Mouse (Mus musculus): ENCODE measurements around the gene Itpr2. TPM values are rescaled to one million over a fixed set of nuclear protein-coding genes. Genes with fewer than 3 reads are reported as not detected.

Itpr2 gene
- polyA plus RNA-seq, 1 experiment = 10.9 TPM

DNA sequence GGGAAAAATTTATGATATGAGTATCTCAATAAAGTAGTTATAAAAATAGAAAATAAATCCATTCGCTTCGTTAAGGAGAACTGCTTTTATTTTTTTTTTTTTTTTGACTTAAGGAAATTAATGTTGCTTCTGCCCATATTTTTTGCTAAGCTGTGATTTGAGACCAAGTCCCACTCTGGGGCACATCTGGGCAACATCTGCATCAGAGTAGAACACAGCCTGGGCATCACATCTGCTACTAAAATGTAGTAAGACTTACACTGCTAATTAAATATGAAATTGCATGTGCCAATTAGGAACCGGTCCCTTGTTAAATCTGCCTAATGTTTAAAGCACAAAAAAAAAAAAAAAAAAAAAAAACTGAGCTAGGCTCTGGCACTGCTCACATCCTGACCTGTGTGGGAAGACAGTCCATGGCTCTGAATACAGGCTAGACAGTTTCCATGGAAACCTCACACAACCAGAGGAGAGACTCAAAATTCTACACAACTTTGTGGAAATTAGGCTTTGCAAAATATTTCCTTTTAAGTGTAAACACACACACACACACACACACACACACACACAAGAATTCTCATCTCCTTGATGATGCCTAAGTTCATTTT is 247.7 kb downstream of the Itpr2 start:
- no peaks in the 10 kb centered on the region for H3K4me1 ChIP-seq (ENCODE audit: control insufficient read depth, insufficient read depth, low read length)
- TF ChIP-seq CTCF (IDR thresholded peaks at IDR 0.05; ENCODE audit: low read depth, low read length) (no peak), POLR2A (IDR thresholded peaks at IDR 0.05; ENCODE audit: borderline replicate concordance, low read depth, low read length) (no peak)
- H3K27ac ChIP-seq (ENCODE audit: insufficient read depth, low read depth, low read length) = no peak overlapping the region
- no peak overlapping the region for H3K4me3 ChIP-seq (ENCODE audit: insufficient read depth, low read length)

DNA sequence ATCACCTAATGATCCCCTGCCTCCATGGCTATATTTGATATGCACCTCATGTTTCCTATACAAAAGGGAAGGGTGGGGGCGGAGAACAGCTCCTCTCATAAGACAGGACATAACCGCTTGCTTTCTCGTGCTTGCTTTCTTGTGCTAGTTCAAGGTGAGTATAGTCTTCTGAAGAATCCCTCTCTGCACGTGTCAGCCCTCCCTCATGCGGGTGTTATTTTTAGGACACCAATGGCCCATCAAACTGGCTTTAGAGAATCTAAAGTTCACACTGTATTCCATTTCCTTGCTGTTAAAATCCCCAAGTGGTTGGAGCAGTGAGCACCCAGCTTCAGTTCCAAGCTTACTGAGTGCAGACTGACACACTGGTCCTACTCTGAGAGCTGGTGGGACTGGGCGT is 252.9 kb downstream of the Itpr2 start:
- Histone ChIP-seq H3K4me3 (ENCODE audit: insufficient read depth, low read length) (no peak overlapping the region), H3K27ac (ENCODE audit: insufficient read depth, low read depth, low read length) (no peak overlapping the region), H3K4me1 (ENCODE audit: control insufficient read depth, insufficient read depth, low read length) (peaks cover 5% of the 10 kb centered on the region)
- TF ChIP-seq POLR2A (IDR thresholded peaks at IDR 0.05; ENCODE audit: borderline replicate concordance, low read depth, low read length) (no peak), CTCF (IDR thresholded peaks at IDR 0.05; ENCODE audit: low read depth, low read length) (no peak)

DNA sequence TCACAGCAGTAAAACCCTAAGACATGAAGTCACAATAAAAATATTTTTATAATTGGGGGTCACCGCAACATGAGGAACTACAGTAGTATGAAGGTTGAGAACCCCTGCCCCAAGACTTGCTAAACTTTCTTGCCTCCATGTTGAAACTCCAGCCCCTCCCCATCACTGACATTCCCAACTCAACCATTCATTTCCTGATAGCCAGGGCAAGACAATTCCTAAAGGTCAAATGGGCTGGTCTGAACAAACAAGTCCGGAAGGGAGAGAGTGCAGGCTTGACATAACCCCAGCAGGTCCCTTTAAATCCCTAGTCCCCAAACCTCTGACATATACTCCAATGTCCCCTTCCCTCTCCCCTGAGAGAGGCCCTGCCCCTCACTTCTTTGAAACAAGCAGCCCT is 253.7 kb downstream of the Itpr2 start:
- H3K4me3 ChIP-seq (ENCODE audit: insufficient read depth, low read length) = no peak overlapping the region
- TF ChIP-seq POLR2A (IDR thresholded peaks at IDR 0.05; ENCODE audit: borderline replicate concordance, low read depth, low read length) = no peak
- no peak for TF ChIP-seq CTCF (IDR thresholded peaks at IDR 0.05; ENCODE audit: low read depth, low read length)

GRCm38 (mm10) chr6:146247906-146248305 is 254.1 kb downstream of the Itpr2 start:
- no peak for TF ChIP-seq CTCF (IDR thresholded peaks at IDR 0.05; ENCODE audit: low read depth, low read length)
- no peak for TF ChIP-seq POLR2A (IDR thresholded peaks at IDR 0.05; ENCODE audit: borderline replicate concordance, low read depth, low read length)
- no peak overlapping the region for H3K27ac ChIP-seq (ENCODE audit: insufficient read depth, low read depth, low read length)
- H3K4me3 ChIP-seq (ENCODE audit: insufficient read depth, low read length) = no peak overlapping the region
- H3K4me1 ChIP-seq (ENCODE audit: control insufficient read depth, insufficient read depth, low read length) = peaks cover 5% of the 10 kb centered on the region

More for the DNA sequence above, 253.7 kb downstream of the Itpr2 start:
- H3K27ac ChIP-seq (ENCODE audit: insufficient read depth, low read depth, low read length) = no peak overlapping the region
- peaks cover 5% of the 10 kb centered on the region for H3K4me1 ChIP-seq (ENCODE audit: control insufficient read depth, insufficient read depth, low read length)

GRCm38 (mm10) chr6:146246368-146246767 is 255.7 kb downstream of the Itpr2 start:
- TF ChIP-seq POLR2A (IDR thresholded peaks at IDR 0.05; ENCODE audit: borderline replicate concordance, low read depth, low read length) = no peak
- Histone ChIP-seq H3K4me1 (ENCODE audit: control insufficient read depth, insufficient read depth, low read length) (peaks cover 5% of the 10 kb centered on the region), H3K27ac (ENCODE audit: insufficient read depth, low read depth, low read length) (no peak overlapping the region), H3K4me3 (ENCODE audit: insufficient read depth, low read length) (no peak overlapping the region)

GRCm38 (mm10) chr6:146245888-146246287 is 256.1 kb downstream of the Itpr2 start:
- H3K4me3 ChIP-seq (ENCODE audit: insufficient read depth, low read length) = no peak overlapping the region
- TF ChIP-seq POLR2A (IDR thresholded peaks at IDR 0.05; ENCODE audit: borderline replicate concordance, low read depth, low read length) = no peak
- H3K4me1 ChIP-seq (ENCODE audit: control insufficient read depth, insufficient read depth, low read length) = peaks cover 5% of the 10 kb centered on the region
- H3K27ac ChIP-seq (ENCODE audit: insufficient read depth, low read depth, low read length) = no peak overlapping the region

- no peak overlapping the region for H3K4me3 ChIP-seq (ENCODE audit: insufficient read depth, low read length)
- TF ChIP-seq CTCF (IDR thresholded peaks at IDR 0.05; ENCODE audit: low read depth, low read length) = no peak
- TF ChIP-seq POLR2A (IDR thresholded peaks at IDR 0.05; ENCODE audit: borderline replicate concordance, low read depth, low read length) = no peak
- H3K4me1 ChIP-seq (ENCODE audit: control insufficient read depth, insufficient read depth, low read length) = no peaks in the 10 kb centered on the region
- H3K27ac ChIP-seq (ENCODE audit: insufficient read depth, low read depth, low read length) = no peak overlapping the region
Measured at GRCm38 (mm10) chr6:146243068-146243467, 259.0 kb downstream of the Itpr2 start.

- TF ChIP-seq CTCF (IDR thresholded peaks at IDR 0.05; ENCODE audit: low read depth, low read length) = no peak
- no peak for TF ChIP-seq POLR2A (IDR thresholded peaks at IDR 0.05; ENCODE audit: borderline replicate concordance, low read depth, low read length)
- Histone ChIP-seq H3K27ac (ENCODE audit: insufficient read depth, low read depth, low read length) (no peak overlapping the region), H3K4me1 (ENCODE audit: control insufficient read depth, insufficient read depth, low read length) (no peaks in the 10 kb centered on the region)
Measured at GRCm38 (mm10) chr6:146241336-146241735, 260.7 kb downstream of the Itpr2 start.

GRCm38 (mm10) chr6:146235165-146235564 is 266.9 kb downstream of the Itpr2 start:
- Histone ChIP-seq H3K4me1 (ENCODE audit: control insufficient read depth, insufficient read depth, low read length) (peaks cover 15% of the 10 kb centered on the region), H3K27ac (ENCODE audit: insufficient read depth, low read depth, low read length) (no peak overlapping the region), H3K4me3 (ENCODE audit: insufficient read depth, low read length) (no peak overlapping the region)
- TF ChIP-seq CTCF (IDR thresholded peaks at IDR 0.05; ENCODE audit: low read depth, low read length) = no peak
- no peak for TF ChIP-seq POLR2A (IDR thresholded peaks at IDR 0.05; ENCODE audit: borderline replicate concordance, low read depth, low read length)

More at GRCm38 (mm10) chr6:146241336-146241735, 260.7 kb downstream of the Itpr2 start:
- H3K4me3 ChIP-seq (ENCODE audit: insufficient read depth, low read length) = no peak overlapping the region

GRCm38 (mm10) chr6:146234417-146234816 is 267.6 kb downstream of the Itpr2 start:
- TF ChIP-seq CTCF (IDR thresholded peaks at IDR 0.05; ENCODE audit: low read depth, low read length) (no peak), POLR2A (IDR thresholded peaks at IDR 0.05; ENCODE audit: borderline replicate concordance, low read depth, low read length) (no peak)

GRCm38 (mm10) chr6:146230903-146231302 is 271.1 kb downstream of the Itpr2 start:
- Histone ChIP-seq H3K27ac (ENCODE audit: insufficient read depth, low read depth, low read length) (no peak overlapping the region), H3K4me3 (ENCODE audit: insufficient read depth, low read length) (no peak overlapping the region), H3K4me1 (ENCODE audit: control insufficient read depth, insufficient read depth, low read length) (peaks cover 18% of the 10 kb centered on the region)
- TF ChIP-seq POLR2A (IDR thresholded peaks at IDR 0.05; ENCODE audit: borderline replicate concordance, low read depth, low read length) (no peak), CTCF (IDR thresholded peaks at IDR 0.05; ENCODE audit: low read depth, low read length) (no peak)

More at GRCm38 (mm10) chr6:146234417-146234816, 267.6 kb downstream of the Itpr2 start:
- Histone ChIP-seq H3K4me3 (ENCODE audit: insufficient read depth, low read length) (no peak overlapping the region), H3K27ac (ENCODE audit: insufficient read depth, low read depth, low read length) (no peak overlapping the region), H3K4me1 (ENCODE audit: control insufficient read depth, insufficient read depth, low read length) (peaks cover 20% of the 10 kb centered on the region)
